Mouse (Mus musculus) splenic B cell, adult 2 months (primary cell): ENCODE results near the gene Gm47959.
"Not testable (repeated sequence)": the region's sequence is repeated elsewhere in the genome, so short reads cannot be mapped to it uniquely, and the experiment has no call there.

Experiments used
- DNase-seq: peaks from one replicate; pipeline ENCODE4 v3.0.0-alpha.2; 2011; ENCODE audit warnings: low read depth, low spot score
- H3K27me3 ChIP-seq: 2 replicates; pipeline ENCODE4 v1.6.1; 2012; ENCODE audit warnings: mild to moderate bottlenecking, low read length, moderate library complexity, mixed read lengths; ENCODE audit not compliant: control insufficient read depth, poor library complexity, insufficient read depth, severe bottlenecking
- H3K36me3 ChIP-seq: 2 replicates; pipeline ENCODE4 v1.6.1; 2012; ENCODE audit warnings: mild to moderate bottlenecking, low read length, moderate library complexity, mixed read lengths; ENCODE audit not compliant: control insufficient read depth, poor library complexity, insufficient read depth, severe bottlenecking

The Gm47959 gene

DNA sequence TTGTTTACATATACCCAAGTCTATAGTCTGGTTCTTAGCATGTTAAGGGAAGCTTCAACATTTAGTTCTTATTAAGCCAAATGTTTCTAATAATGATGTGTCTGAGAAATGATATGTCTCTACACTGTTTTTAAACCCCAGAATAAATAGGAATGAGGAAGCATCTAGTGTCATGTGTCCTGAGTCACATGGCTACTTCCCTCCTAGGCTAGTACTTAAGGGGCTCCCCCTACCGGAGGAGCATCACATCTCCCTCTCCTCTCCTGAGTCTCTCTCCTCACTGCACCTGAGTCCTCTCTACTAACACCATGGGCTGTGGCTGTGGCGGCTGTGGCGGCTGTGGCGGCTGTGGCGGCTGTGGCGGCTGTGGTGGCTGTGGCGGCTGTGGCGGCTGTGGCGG is at the start of gene Gm47959:
TSS of gene Gm47959 (plus strand) at position 243 of the 400 bp plus-strand sequence.
- H3K36me3 ChIP-seq, H3K27me3 ChIP-seq, DNase-seq: not testable (repeated sequence)

DNA sequence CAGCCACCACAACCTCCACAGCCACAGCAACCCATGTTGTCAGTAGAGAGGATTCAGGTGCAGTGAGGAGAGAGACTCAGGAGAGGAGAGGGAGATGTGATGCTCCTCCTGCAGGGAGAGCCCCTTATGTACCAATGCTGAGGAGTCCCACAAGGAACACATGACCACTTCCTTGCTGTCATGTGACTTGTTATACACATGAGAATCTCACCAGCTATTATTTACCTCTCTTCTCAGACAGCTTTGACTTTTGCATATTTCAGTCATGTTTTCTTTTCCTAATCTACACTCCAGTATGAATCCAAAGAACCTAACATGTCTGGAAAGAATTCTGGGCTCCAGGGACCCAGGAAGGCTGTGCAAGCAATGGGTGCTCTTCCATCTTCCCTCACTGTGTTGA is 44.4 kb upstream of the Gm47959 start, which contains the start of gene Gm7544:
TSS of gene Gm7544 (minus strand) at position 101 of the 400 bp plus-strand sequence.
- not testable (repeated sequence) for H3K36me3 ChIP-seq, H3K27me3 ChIP-seq, DNase-seq

DNA sequence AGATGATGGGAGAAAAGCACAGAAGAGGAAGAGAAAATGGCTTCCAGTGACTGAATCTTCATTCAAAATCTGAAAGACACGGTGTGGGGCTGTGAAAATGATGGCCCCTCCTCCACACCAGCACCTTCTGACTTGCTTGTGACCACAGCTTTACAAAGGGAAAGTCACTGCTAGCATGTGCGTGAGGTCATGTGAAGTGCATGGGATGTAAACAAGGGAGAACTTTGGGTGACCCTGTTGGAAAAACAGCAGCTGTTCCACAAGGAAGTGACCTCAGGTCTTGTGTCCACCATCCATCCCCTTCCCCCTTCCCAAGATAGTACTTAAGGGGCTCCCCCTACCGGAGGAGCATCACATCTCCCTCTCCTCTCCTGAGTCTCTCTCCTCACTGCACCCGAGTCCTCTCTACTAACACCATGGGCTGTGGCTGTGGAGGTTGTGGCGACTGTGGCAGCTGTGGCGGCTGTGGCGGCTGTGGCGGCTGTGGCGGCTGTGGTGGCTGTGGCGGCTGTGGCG is 40.4 kb upstream of the Gm47959 start, which contains the start of gene Gm47955:
TSS of gene Gm47955 (plus strand) at position 417 of the 516 bp plus-strand sequence.
- H3K36me3 ChIP-seq = no peaks in the 10 kb centered on the region
- no peaks in the 10 kb centered on the region for H3K27me3 ChIP-seq
- DNase-seq = no peak

DNA sequence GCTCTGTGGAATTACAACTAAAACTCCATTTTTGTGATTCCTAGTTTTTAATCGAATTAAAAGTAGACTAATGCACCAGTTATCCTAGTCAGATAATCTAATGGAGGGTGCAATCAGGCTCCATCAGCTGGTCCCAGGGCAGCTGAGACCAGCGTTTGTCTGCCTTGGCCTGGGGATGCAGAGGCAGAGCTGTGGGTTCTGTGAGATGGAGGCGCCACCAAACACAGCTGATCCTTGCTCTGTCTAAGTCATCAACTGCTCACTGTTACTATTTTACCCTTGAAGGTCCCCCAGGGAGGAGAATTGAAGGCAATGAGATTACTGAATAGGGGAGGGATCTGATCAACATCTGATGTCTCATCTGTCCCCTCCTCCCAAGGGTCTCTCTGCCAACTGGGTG is 33.9 kb upstream of the Gm47959 start:
- Histone ChIP-seq H3K27me3 (no peaks in the 10 kb centered on the region), H3K36me3 (no peaks in the 10 kb centered on the region)
- no peak for DNase-seq

DNA sequence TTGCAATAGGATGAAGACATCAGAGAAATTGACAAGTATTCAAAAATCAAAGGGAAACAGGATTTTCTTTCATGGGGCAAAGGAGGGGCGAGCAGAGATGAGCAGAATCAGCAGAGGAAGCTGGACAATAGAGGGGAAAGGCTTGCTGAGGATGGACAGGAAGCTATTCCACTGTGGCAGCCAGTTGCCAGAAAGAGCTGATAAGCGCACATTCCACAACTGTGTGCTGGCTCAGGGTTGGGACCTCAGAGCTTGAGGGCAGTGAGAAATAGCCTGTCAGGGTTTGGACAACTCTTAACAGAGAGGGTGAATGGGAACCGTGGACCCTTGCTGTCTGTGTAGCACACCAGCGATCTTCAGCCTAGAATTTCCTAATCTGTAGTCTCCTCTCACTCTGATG is 28.3 kb upstream of the Gm47959 start:
- H3K27me3 ChIP-seq = no peaks in the 10 kb centered on the region
- DNase-seq = no peak

DNA sequence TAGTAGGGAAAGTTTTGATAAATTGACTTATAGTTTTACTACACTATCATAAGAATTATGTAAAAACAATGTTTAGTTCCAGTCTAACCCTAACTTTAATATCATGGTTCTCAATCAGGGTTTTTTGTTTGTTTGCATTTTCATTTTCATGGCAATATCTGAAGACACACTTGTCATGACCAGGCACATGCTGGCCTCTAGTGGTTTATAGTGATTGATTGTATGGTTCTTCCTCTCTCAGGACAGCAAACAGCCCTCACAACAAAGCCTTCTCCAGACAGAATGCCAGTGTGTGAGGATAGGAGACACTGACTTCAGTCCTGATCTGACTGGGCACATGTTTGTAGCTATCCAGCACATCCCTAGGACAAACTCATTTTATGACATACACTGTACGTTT is 27.1 kb upstream of the Gm47959 start:
- no peak for DNase-seq
- no peaks in the 10 kb centered on the region for H3K36me3 ChIP-seq
- H3K27me3 ChIP-seq = no peaks in the 10 kb centered on the region

More for the DNA sequence above, 28.3 kb upstream of the Gm47959 start:
- no peaks in the 10 kb centered on the region for H3K36me3 ChIP-seq

DNA sequence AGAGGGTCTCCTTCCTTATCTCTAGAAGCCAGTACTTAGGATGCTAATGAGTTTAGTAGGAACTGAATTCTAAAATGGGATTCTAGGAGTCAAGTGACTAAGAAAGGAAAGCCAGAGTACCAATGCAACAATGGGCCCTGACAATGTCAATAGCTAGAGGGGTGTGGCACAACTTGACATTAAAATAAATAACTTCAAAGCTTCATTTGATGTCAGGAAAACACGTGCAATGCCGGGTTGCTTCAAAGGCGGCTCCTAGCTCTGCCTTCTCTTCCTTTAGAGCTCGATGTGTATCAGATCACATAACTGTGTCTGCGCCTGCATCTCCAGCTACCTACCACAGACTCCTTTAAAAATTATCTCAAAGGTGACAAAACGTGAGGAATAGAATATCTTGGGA is 26.4 kb upstream of the Gm47959 start:
- H3K36me3 ChIP-seq = no peaks in the 10 kb centered on the region
- no peak for DNase-seq

DNA sequence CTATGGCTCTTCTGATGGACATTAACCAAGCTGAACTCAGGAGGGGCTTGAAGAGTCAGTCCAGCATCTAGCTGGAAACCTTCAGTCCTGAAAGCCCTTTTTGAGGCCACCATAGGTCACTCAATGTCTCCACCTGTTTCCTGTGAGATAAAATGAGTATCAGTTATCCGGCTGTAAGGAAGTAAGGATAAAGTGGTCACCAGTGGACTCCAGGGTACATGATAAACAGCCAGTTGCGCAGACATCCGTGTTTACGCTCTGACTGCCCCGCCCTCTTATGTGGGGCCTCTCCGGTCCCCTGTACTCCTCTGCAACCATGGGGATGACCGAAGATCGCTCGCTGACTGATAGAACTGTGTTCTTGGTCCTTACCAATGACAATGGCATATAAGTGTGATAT is 26.0 kb upstream of the Gm47959 start:
- Histone ChIP-seq H3K36me3 (no peaks in the 10 kb centered on the region), H3K27me3 (no peaks in the 10 kb centered on the region)
- no peak for DNase-seq

More for the DNA sequence above, 26.4 kb upstream of the Gm47959 start:
- H3K27me3 ChIP-seq = no peaks in the 10 kb centered on the region

DNA sequence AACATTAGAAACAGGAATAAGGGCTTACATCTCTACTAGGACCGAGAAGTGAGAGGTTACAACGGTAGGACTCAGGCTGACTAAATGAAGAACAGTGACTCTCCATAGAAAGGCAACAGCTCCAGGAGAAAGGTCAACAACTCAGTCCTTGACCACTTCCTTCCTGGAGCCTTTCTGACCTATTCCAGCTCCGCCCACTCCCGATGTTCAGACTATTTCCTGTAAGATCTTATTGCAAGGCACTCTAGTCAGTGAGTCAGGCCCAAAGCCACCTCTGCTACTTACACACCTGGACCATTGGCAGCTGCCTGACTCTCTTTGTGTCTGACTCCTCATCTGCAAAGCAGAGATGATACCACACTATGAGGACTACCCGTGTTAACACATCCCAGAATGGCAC is 24.6 kb upstream of the Gm47959 start:
- DNase-seq = no peak
- H3K27me3 ChIP-seq = no peaks in the 10 kb centered on the region

DNA sequence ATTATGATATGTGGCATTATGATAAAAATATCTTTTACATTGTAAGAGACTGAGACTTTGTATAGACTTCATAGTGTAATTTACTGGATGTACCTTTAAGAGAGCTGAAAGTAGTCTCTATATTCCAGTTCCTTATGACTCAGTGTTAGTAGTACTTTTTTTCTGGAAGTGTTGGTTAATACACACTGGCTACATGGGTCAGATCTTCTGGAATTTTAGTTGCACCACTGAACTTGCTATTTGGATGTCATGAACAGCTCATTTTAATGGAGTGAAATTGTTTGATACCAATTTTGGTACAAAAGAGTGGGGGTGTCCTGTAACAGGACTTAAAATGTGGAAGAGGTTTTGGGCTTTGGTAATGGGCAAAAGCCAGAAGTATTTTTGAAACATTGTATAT is 22.5 kb upstream of the Gm47959 start:
- DNase-seq = no peak
- Histone ChIP-seq H3K36me3 (no peaks in the 10 kb centered on the region), H3K27me3 (no peaks in the 10 kb centered on the region; the same call in 1 of the 2 replicates)

More for the DNA sequence above, 24.6 kb upstream of the Gm47959 start:
- no peaks in the 10 kb centered on the region for H3K36me3 ChIP-seq

DNA sequence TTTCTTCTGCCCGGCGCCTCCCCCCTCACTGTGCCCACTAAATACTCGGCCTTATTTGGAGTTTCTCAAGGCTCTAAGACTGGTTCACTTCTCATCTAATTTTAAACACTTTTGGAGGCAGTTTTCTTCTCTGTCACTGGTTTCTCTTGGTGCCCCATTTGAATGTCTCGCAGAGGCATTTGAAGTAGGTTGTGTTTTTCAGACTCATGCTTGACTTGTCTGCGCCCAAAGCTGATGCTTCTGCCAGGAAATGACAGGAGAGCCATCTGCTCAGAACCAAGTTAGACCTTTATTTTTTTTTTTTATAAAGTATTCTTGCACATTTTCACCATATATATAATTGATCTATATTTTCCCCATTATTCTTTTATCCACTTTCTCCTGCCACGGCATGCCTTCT is 13.6 kb upstream of the Gm47959 start:
- Histone ChIP-seq H3K27me3 (no peaks in the 10 kb centered on the region; the same call in 1 of the 2 replicates), H3K36me3 (no peaks in the 10 kb centered on the region)
- DNase-seq = no peak

DNA sequence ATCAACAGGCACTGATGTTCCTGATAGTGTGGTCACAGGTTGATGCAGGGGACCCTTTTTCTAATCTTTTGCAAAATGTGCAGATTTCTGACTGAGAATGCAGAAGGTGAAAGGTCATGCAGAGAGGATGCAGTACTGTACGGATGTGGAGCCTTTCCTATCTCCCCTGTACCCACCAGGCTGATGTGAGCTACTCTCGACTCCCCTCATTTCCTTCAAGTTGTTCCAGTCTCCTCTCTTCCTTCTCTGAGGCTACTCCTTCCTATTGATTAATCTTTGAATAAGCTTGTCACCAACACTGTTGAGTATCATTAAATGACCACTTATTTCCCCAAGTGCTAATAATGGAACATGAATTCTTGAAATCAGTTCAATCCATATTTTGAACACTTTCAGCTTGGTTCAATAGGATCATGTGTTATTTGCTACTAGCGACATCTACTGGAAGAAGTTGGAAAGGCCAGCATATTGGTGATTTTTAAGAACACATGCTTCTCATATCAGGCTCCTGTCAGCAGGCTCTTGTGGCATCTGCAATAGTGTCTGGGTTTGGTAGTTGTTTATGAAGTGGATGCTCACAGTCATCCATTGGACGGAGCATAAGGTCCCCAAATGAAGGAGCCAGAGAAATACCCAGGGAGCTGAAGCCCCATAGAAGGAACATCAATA is 12.7 kb upstream of the Gm47959 start:
- no peaks in the 10 kb centered on the region for H3K27me3 ChIP-seq
- H3K36me3 ChIP-seq = no peaks in the 10 kb centered on the region
- peak; percentile 67 for DNase-seq

DNA sequence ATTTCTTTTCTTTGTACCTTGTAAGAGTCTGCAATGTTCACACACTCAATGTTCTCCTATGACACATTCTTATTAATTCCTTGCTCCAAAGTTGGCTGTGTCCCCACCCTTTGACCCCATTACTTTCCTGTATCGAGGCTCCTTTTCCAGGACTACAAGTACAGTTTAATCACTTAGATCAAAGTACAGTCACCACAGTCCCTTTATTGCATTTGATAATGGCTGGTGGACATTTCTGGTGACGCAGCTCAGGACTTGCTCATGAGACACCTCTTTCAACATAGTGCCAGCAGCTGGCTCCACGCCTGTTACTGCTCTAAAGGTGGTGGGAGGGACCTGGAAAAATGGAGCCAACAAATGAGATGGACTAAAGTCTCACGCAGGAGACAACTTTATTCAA is 9.3 kb upstream of the Gm47959 start:
- DNase-seq = no peak
- H3K36me3 ChIP-seq = no peaks in the 10 kb centered on the region
- H3K27me3 ChIP-seq = no peaks in the 10 kb centered on the region

DNA sequence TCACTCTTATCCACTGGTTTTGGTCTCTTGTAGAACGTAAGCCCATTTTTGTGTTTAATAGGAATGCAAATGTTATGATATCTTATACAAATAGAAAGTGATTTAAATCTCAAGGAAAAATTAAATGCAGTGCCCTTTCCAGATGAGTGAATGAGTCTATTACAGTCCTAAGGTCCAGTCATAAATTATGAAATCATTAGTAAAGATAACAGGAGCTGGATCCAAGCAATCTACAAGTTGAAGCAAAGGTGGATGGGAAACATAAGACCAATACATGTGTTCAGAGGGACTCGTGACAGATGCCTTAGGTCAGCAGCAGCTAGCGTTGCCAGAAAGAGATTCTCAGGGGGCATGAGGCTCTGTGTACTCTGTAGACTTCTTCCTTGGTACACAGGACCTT is 8.8 kb upstream of the Gm47959 start:
- DNase-seq = no peak
- Histone ChIP-seq H3K27me3 (no peaks in the 10 kb centered on the region), H3K36me3 (no peaks in the 10 kb centered on the region)

DNA sequence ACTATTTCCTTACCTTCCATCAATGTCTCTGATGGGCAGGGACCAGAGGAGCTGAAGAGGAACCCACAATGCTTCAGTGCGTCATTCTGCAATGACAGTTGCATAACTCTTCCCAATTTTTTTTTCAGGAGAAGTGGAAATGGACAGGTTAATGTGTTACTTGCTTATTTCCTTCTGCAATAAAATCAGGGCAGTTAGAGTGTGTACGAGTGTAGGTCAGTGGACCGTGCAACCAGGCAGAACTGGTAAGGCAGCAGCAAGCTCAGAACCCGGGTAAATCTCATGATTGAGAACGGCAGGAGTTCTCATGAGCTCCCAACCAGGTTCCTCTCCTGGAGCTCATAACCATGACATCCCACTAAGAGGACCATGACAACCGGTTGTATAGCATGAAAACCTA is 8.3 kb upstream of the Gm47959 start:
- Histone ChIP-seq H3K27me3 (no peaks in the 10 kb centered on the region), H3K36me3 (no peaks in the 10 kb centered on the region)
- DNase-seq = no peak

DNA sequence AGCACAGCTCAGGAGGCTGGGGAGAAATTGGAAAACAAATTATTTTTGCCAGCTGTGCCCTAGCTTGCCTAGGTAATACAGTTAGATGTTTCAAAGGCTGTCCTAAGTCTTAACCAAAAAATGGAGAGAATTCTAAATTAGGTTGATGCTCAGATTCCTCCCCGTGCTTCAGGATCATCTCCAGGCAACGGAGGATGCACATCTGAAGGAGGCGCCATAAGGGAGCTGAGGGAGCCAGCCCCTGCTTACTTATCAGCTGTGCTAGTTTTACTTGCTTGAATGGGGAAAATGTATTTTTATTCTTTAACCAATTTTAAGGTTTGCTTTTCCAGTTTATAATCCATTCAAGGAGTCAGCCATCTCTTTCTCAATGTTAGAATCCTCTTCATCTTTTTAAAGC is 6.4 kb upstream of the Gm47959 start:
- no peaks in the 10 kb centered on the region for H3K27me3 ChIP-seq
- H3K36me3 ChIP-seq = no peaks in the 10 kb centered on the region
- no peak for DNase-seq
